Mouse (Mus musculus) embryonic facial prominence, embryonic 10.5 days (tissue): Measurements from ENCODE around the gene Ocel1. TPM values are rescaled to one million over a fixed set of nuclear protein-coding genes. Genes with fewer than 3 reads are reported as not detected.

Experiments
- DNase-seq: peaks from one replicate; pipeline ENCODE4 v3.0.0-alpha.2; 2017; ENCODE audit warnings: low spot score
- H3K27ac ChIP-seq: fragments of 300-500 bp; sonication (generic); replicated peaks from 2 replicates; pipeline ENCODE4 v1.5.1; 2016; ENCODE audit warnings: mild to moderate bottlenecking
- H3K27me3 ChIP-seq: fragments of 300-500 bp; sonication (generic); replicated peaks from 2 replicates; pipeline ENCODE4 v1.6.1; 2016; ENCODE audit warnings: low read depth, mild to moderate bottlenecking; ENCODE audit not compliant: poor library complexity, severe bottlenecking
- H3K36me3 ChIP-seq: fragments of 300-500 bp; sonication (generic); replicated peaks from 2 replicates; pipeline ENCODE4 v1.6.1; 2016; ENCODE audit warnings: mild to moderate bottlenecking, moderate library complexity
- H3K4me1 ChIP-seq: fragments of 300-500 bp; sonication (generic); 2 replicates; pipeline ENCODE4 v1.6.1; 2016
- H3K4me3 ChIP-seq: fragments of 300-500 bp; sonication (generic); 2 replicates; pipeline ENCODE4 v1.5.1; 2016; ENCODE audit warnings: mild to moderate bottlenecking, moderate library complexity
- H3K9me3 ChIP-seq: fragments of 300-500 bp; sonication (generic); 2 replicates; pipeline ENCODE4 v1.6.1; 2016; ENCODE audit warnings: mild to moderate bottlenecking
- WGBS: fragments of 180-500 bp; shearing (Covaris S2); methylation state at CpG from one replicate; pipeline ENCODE4 v1.1.7; 2016; 5-methylcytosine and 5-hydroxymethylcytosine counted together
- polyA plus RNA-seq: library from polyadenylated mRNA; unstranded; fragments of >200 nt; fragmentation: Nextera tagmentation; extraction: Ambion mirVana; gene quantifications from 2 replicates; pipeline ENCODE4 v1.2.1, GENCODE M21; 2016

Ocel1 gene
- polyA plus RNA-seq, 1 experiment from 2014 or later, result 4.0 TPM

DNA sequence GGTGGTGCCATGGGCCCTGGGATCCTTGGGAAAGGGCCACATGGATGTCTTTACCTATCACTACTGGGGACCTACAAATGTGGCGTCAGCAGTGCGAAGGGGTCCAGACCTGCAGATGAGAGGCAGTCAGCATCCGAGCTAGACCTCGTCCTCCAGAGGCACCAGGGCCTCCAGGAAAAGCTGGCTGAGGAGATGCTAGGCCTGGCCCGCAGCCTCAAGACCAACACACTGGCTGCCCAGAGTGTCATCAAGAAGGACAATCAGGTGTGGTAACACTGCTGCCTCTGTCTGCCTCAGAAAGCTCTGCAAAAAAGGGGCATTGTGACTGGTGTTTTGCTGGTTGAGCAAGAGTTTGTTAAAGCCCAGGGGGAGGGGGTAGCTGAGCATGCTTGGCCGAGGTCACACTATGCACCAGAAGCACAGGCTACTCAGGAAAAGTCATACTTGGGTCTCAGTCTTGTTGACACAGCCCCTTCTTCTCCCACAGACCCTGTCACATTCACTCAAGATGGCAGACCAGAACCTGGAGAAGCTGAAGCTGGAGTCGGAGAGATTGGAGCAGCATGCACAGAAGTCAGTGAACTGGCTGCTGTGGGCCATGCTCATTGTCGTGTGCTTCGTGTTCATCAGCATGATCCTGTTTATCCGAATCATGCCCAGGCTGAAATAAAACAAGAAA is 1.9 kb upstream of the Ocel1 start:
- H3K4me1 ChIP-seq, result peaks cover 26% of the 10 kb centered on the region
- H3K4me3 ChIP-seq, result no peak overlapping the region
- H3K36me3 ChIP-seq, result peaks cover 34% of the 10 kb centered on the region
- WGBS, result 92% methylated on average over 10 of the region's 10 CpGs
- no peak for DNase-seq
- H3K9me3 ChIP-seq, result no peaks in the 10 kb centered on the region
- no peaks in the 10 kb centered on the region for H3K27me3 ChIP-seq
- H3K27ac ChIP-seq, result no peak overlapping the region

DNA sequence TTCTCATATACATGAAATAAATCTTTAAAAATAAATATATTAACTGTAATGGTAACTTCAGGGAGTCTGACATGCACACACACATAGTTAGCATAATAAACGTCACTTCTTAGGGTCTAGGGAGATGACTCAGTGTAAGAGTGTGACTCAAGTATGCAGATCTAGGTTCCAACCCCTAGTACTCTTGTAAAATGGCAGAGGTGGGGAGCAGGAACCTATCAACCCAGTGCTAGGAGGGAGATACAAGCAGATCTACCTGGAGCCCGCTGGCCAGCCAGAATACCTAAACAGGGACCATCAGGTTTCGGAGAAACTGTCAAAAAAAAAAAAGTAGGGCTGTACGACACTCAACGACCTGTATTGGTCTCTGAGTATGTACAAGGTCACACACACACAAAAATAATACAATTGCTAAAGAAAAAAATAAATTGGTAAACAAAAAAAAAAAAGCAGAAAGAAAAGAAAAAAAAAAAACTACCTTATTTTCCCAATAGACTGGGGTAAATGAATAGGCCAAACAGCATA is 325 bp upstream of the Ocel1 start:
- no peak for DNase-seq
- Histone ChIP-seq H3K4me3 (peak overlapping the region; percentile 75), H3K9me3 (no peaks in the 10 kb centered on the region), H3K27ac (peak overlapping the region; percentile 81; the same call in 1 of the 2 replicates), H3K4me1 (peaks cover 40% of the 10 kb centered on the region), H3K36me3 (peaks cover 49% of the 10 kb centered on the region), H3K27me3 (no peaks in the 10 kb centered on the region)
- WGBS, result 24% methylated on average over 5 of the region's 5 CpGs

DNA sequence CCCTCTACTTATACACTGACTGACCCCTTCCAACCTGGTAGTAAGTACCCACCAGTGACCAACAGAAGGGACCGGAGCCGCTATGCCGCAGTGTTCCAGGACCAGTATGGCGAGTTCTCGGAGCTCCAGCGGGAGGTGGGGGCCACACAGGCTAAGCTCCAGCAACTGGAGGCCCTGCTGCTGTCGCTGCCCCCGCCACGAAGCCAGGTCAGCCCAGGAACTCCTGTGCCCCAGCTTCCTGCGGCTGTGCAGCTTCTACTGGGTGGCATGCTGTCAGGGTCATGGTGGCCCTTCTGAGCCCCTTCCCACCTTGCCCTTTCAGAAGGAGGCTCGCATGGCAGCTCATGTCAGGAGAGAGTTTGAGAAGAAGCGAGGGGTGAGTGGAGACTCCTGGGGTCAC is 1.3 kb downstream of the Ocel1 start:
- no peaks in the 10 kb centered on the region for H3K9me3 ChIP-seq
- peaks cover 14% of the 10 kb centered on the region for H3K27me3 ChIP-seq
- peaks cover 64% of the 10 kb centered on the region for H3K36me3 ChIP-seq
- peaks cover 49% of the 10 kb centered on the region for H3K4me1 ChIP-seq
- DNase-seq, result no peak
- H3K4me3 ChIP-seq, result no peak overlapping the region
- WGBS, result 83% methylated on average over 12 of the region's 12 CpGs
- no peak overlapping the region for H3K27ac ChIP-seq

DNA sequence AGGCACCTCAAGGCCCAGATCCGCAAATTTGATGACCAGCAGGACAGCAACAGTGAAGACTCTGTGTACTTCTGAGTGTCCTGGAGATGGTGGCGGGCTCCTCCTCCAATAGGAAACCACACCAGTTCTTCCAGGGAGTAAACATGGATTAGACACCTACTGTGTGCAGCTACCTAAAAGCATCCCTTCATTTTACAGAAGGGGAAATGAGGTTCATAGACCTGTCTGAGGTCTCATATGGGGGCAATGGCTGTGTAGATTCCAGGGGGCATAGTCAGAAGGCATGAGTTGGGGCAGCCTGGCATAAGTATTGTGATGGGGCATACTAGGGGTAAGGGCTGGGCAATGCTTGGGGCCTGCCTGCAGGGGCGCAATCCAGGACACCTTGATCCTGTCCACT is 1.9 kb downstream of the Ocel1 start:
- Histone ChIP-seq H3K27ac (no peak overlapping the region), H3K9me3 (no peaks in the 10 kb centered on the region), H3K27me3 (peaks cover 19% of the 10 kb centered on the region), H3K4me3 (no peak overlapping the region), H3K36me3 (peaks cover 70% of the 10 kb centered on the region), H3K4me1 (peaks cover 49% of the 10 kb centered on the region)
- WGBS, result 89% methylated on average over 3 of the region's 3 CpGs
- no peak for DNase-seq

DNA sequence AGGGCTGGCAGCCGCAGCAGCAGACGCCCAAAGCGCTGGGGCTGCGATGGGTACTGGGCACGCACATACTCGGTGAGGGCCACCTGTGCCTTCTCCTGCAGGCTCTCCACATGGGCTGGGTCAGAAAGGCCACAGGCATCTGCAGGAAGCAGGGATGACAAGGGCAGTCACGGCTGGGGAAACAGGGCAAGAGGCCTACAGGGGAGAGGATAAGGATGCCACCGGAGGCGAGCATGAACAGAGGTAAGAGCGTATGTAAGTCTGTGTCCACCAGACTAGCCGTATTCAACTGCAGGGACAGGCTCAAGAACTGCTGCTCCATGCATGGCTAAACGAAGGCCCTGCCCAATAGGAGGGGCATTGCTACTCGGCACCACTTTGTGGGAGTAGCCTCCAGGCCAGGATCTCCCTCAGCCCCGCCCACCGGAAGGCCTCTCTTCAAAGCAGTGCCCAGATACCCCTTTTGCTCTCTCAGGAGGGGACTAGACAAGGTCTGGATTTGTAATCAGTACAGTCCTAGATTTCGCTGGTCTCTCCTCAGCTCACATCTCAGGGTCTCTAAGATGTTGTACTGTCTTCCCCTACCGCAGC is 3.6 kb downstream of the Ocel1 start:
- Histone ChIP-seq H3K27me3 (peaks cover 19% of the 10 kb centered on the region), H3K27ac (no peak overlapping the region), H3K4me3 (no peak overlapping the region), H3K36me3 (peaks cover 72% of the 10 kb centered on the region), H3K9me3 (no peaks in the 10 kb centered on the region), H3K4me1 (peaks cover 60% of the 10 kb centered on the region)
- 79% methylated on average over 17 of the region's 17 CpGs for WGBS
- no peak for DNase-seq

DNA sequence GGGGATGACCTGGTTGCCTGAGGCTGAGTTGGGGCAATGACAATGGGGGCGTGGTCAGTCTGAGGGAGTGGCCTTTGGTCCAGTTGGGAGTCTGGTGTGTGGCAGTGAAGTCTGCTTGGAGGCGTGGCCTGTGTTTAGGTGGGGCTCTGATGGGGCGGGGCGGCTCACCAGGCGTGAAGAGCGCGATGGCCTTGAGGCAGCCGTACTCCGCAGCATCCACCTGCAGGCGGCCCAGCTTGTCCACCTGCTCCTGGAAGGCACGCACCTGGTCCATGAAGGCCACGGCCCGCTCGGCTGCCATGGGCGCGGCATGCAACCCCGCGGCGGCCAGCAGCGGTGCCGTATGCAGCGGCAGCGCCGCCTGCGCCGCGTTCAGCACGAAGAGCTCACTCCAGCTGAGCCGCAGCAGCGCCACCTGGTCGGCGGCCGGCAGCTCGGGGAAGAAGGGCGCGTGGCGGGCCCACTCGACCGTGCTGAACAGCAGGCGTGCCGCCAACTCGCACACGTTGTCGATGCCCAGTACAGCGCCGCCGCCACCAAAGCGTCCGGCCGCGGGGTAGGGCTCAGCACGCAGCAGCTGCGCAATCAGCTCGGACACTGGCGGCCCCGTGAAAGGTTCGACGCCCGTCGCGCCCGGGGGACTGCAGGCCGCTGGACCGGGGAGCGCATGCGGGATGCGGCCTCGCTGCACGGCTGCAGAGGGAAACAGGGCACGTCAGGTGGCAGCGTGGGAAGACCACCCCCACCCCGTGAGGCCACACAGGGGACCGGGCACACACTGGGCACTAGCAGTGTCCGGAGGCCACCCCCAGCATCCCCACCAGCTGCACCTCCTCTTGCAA is 4.7 kb downstream of the Ocel1 start:
- WGBS, result 8% methylated on average over 74 of the region's 74 CpGs
- H3K4me3 ChIP-seq, result peak overlapping the region; percentile 52
- H3K27ac ChIP-seq, result peak overlapping the region; percentile 72
- DNase-seq, result peak; percentile 74
- H3K27me3 ChIP-seq, result peaks cover 19% of the 10 kb centered on the region
- no peaks in the 10 kb centered on the region for H3K9me3 ChIP-seq
- H3K4me1 ChIP-seq, result peaks cover 68% of the 10 kb centered on the region
- peaks cover 70% of the 10 kb centered on the region for H3K36me3 ChIP-seq

DNA sequence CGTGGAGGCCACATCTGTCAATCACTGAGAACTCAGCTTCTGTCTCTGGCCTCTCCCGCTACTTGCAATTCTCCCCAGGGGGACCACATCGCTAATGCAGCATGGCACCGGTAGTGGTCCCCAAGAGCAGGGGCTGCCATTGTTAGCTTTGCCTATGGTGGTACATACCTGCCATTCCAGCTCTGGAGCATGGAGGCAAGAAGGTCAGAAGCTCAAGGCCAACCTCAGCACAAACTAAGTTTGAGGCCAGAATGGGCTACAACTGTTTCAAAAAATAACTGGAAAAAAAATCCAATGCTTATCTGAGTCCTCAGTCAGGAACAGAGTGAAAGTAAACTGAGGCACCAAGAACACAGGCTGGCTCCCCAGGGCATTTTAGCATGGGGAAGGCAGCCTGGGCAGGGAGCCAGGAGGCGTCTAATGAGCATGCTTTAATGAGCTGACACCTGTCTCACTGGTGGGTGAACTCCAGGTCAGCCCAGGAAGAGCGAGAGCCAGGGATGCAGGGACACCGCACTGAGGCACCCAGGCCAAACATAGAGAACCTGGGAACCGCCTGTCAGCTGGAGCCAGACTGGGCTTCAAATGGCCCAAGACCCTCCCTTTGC is 5.4 kb downstream of the Ocel1 start:
- H3K27ac ChIP-seq, result peak overlapping the region; percentile 72; the same call in 1 of the 2 replicates
- no peaks in the 10 kb centered on the region for H3K9me3 ChIP-seq
- peak overlapping the region; percentile 52 for H3K4me3 ChIP-seq
- H3K27me3 ChIP-seq, result peaks cover 19% of the 10 kb centered on the region
- H3K36me3 ChIP-seq, result peaks cover 70% of the 10 kb centered on the region
- H3K4me1 ChIP-seq, result peaks cover 71% of the 10 kb centered on the region
- DNase-seq, result no peak
- 50% methylated on average over 8 of the region's 8 CpGs for WGBS

DNA sequence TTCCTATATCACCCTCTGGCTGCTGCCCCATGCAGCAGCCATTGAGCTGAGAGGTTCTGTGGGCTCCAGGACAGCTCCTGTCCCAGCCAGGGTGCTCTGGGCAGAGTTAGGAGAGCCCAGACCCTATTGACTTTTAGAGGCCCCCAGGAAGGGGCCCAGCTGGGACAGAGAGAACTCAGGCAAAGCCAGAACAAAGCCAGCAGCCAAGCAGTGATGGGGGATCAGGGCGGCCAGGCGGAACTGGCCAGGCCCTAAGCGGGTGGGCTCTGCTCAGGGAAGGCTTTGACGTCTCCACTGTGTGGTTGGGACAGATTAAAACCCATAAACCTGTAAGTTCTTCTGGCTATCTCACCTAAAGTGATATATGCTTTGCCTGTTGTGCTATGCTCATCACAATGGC is 7.9 kb downstream of the Ocel1 start:
- Histone ChIP-seq H3K4me3 (peak overlapping the region; percentile 82), H3K4me1 (peaks cover 88% of the 10 kb centered on the region), H3K27me3 (peaks cover 19% of the 10 kb centered on the region), H3K27ac (peak overlapping the region; percentile 97), H3K9me3 (no peaks in the 10 kb centered on the region), H3K36me3 (peaks cover 51% of the 10 kb centered on the region)
- WGBS, result 44% methylated on average over 4 of the region's 4 CpGs
- DNase-seq, result no peak

DNA sequence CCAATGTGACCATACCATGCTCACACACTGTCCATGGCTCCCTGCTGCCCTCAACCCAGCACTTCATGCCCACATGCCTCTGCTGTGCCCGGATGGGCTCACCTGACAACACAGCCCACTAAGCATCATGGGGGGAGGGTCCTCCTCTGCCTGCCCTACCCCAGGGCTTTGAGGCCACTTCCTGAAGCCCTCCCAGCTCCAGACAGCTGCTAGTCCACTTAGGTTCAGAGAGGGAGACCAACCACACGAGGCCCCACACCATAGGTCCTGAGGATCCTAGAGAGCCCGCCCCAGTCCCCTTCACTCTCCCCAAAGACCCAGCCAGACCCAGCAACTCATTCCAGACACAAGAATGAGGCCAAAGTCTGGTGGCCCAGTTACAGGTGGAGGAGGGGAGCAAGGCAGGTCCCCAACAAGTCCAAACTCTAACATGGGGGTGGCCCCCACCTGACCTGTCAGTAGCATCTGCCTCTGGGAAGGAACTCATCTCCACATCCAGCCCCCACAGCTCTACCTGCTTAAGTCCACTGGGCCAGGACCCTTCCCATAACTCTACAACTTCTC is 8.5 kb downstream of the Ocel1 start:
- peaks cover 45% of the 10 kb centered on the region for H3K36me3 ChIP-seq
- H3K4me3 ChIP-seq, result peak overlapping the region; percentile 82
- 23% methylated on average over 3 of the region's 3 CpGs for WGBS
- no peak for DNase-seq
- peaks cover 88% of the 10 kb centered on the region for H3K4me1 ChIP-seq
- H3K27me3 ChIP-seq, result peaks cover 19% of the 10 kb centered on the region
- H3K9me3 ChIP-seq, result no peaks in the 10 kb centered on the region
- peak overlapping the region; percentile 97 for H3K27ac ChIP-seq

DNA sequence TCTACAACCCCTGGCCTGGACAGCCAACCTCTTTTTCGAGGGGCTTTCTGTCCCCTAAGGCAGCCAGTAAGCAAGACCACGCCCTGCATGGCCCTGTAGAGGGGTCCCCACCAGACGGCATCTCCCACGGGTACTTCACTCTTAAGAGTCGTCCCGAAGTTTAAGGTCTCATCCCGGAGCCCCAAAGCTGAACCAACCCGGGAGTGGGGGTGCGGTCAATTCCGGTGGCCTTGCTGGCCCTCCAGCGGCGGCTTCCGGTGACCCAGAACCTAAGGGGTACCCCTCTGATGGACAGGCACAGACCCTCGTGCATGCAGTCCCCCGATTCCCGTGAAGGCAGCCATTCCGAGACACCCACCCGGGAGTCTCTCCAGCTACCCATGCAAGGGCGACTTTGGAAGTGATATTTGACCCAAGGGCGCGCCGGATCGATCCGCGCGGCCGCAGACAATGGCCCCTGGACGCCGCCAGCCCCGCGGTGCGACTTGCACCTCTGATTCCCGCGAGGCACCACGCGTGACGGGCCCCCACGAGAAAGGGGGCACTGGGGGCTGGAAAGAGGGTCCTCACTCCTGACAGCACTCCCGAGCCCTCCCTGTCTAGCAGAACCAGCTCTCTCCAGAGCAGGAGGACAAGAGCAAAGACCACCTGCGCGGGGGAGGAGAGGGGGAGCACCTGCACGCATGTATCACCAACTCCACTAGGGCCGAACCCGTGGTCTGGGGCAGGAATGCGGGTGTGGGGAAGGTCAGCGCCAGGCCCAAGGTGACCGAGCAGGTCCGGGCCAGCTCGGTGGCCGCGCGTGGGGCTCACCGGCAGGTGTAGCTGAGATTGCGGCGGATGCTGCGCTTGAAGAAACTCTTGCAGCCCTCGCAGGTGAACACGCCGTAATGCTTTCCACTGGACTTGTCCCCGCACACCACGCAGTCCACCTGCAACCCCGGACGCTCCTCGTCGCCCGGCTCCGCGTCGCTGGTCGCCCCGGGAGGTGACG is 9.4 kb downstream of the Ocel1 start:
- H3K27me3 ChIP-seq, result peaks cover 19% of the 10 kb centered on the region

DNA sequence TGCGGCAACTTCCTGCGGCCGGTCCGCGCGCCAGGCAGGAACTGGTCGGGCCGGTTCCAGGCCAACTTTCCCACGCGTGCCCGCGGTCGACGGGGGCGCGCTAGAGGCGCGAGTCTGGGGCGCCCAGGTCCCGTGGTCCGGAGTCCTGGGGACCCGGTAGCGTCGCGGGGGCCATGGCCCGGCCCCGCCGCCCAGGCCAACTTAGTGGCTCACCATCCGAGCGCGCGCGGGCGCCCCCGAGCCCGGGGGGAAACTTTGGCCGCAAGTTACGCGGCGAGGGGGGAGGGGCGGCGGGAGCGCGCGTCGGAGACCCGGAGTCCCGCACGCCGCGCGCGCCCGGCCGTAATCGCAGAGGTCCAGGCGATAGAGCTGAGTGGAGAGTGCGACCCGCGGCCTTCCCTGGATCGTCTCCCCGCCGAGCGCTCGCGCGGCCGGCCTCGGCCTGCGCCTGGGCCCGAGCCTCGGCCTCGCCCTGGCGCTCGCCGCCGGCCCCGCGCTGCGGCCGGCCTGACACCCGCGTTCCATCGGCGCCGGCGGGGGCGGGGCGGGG is 10.4 kb downstream of the Ocel1 start, which contains the start of gene Nr2f6:
Gene Nr2f6, minus strand, starts transcription at position 540 of the 550 bp plus-strand sequence.
- Histone ChIP-seq H3K4me1 (peaks cover 71% of the 10 kb centered on the region), H3K27me3 (peaks cover 14% of the 10 kb centered on the region), H3K9me3 (no peaks in the 10 kb centered on the region), H3K27ac (peak within 1 kb of the TSS; percentile 97), H3K4me3 (peak within 1 kb of the TSS; percentile 82), H3K36me3 (peaks cover 28% of the 10 kb centered on the region)
- DNase-seq, result peak; percentile 88
- WGBS, result 4% methylated on average over 89 of the region's 89 CpGs

More for the DNA sequence above, 9.4 kb downstream of the Ocel1 start:
- peak overlapping the region; percentile 82 for H3K4me3 ChIP-seq
- H3K36me3 ChIP-seq, result peaks cover 36% of the 10 kb centered on the region
- H3K9me3 ChIP-seq, result no peaks in the 10 kb centered on the region
- DNase-seq, result peak; percentile 63
- H3K27ac ChIP-seq, result peak overlapping the region; percentile 97
- H3K4me1 ChIP-seq, result peaks cover 79% of the 10 kb centered on the region
- WGBS, result 1% methylated on average over 72 of the region's 72 CpGs
